Mouse (Mus musculus): Measurements from ENCODE around the gene Nol3.
"Not testable (repeated sequence)": the region's sequence is repeated elsewhere in the genome, so short reads cannot be mapped to it uniquely, and the experiment has no call there.

Nol3 gene

DNA sequence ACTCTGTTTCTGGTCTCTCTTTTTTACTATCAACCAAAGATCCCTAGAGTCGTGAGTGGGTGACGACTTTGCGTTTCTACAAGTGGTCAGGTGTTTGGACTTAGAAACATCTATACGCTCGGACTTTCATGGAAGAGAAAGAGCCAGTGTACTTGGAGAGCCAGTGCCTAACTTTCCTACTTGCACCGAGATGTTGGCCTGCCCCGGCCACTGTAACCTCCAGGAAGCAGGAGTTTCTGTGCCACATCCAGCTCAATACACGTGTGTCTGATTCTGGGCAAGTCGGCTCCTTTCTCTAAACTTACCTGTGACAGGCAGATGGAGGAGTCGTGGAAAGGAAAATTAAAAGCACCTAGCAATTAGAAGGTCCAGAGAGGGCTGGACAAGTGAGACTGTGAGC, at the start of gene Nol3:
TSS of gene Nol3 (plus strand) at position 301 of the 400 bp plus-strand sequence.
- DNase-seq (ENCODE audit: low spot score) = no peak

DNA sequence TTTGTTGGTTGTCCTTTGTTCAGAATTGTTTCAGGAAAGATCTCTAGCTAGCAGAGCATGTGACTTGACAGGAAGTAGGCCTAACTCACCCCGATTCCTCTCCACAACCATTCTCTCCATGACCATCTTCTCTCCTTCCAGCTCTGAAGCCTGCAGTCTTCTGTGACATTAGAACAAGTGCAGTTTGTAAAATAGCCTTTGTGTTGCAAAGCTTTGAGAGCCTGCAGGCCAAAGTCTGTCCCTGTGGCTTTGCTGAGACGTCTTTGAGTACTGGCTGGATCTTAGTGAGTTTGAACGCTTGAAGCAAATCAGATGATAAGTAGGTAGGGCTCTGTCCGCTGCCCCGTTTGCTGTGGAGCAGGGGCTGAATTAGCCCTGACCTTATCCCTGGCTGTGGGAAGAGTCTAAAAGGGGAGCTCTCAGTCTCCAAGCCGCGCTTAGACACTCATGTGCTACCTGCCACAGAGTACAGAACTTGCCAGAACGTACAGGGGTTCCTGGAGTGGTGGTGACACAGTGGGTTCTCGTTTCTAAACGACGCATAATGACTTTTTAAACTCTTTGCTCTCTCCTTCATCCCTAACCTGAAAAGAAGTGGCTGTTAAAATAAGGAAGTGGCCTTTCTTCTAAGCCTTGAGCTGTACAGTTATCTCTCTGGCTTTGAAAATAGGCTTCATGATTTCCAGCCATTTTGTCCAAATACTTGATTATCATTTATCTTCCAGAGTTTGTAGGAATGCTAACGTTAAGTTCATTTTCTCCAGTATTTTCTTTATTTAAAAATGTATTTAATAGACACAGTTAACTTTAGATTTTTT, 44.2 kb upstream of the Nol3 start:
- no peak for DNase-seq (ENCODE audit: low spot score)

DNA sequence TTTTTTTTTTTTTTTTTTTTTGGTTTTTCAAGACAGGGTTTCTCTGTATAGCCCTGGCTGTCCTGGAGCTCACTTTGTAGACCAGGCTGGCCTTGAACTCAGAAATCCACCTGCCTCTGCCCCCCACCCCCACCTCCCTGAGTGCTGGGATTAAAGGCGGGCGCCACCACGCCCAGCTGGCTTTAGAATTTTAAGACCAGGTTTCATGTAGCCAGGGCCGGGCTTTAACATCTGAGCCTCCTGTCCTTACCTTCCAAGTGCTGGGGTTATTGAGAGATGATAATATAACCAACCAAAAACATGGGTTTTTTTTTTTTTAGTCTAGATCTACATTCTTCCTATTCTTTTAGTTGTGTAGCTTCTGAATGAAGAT, 43.6 kb upstream of the Nol3 start:
- DNase-seq (ENCODE audit: low spot score) = not testable (repeated sequence)

DNA sequence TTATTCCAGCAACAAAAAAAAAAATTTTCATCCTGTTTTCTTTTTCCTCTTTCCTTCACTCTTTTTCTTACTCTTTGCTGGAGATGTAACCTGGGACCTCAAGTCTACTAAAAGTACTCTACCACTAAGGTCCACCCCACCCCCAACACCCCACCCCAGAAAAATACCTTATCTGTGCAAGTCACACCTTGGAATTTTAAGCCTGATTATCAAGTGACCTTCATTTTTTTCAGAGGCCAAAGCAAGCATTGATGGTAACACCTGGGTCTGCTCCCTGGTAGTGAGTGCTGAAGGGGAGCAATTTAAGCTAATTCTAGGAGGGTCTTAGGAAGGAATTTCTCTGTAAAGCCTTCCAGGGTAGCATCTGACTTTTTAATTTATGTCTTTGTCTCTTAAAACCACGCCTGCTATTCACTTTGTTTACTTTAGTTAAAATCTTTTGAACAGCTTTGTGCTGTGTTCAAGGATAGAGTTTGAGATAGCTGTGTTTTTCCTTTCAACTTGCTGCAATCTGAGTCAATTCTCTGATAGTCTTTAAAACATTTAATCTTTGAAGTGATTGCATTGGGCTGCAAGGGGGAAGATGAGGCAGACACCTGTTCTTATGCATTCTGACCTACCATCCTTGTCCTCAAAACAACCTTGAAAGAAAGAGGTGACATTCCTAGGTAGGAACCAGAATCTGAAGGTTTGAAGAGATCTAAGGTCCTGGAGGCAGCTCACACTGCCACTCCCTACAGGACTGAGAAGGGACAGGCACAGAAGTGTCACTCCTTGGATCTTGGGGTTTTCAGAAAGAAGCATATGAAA, 42.6 kb upstream of the Nol3 start:
- no peak for DNase-seq (ENCODE audit: low spot score)

DNA sequence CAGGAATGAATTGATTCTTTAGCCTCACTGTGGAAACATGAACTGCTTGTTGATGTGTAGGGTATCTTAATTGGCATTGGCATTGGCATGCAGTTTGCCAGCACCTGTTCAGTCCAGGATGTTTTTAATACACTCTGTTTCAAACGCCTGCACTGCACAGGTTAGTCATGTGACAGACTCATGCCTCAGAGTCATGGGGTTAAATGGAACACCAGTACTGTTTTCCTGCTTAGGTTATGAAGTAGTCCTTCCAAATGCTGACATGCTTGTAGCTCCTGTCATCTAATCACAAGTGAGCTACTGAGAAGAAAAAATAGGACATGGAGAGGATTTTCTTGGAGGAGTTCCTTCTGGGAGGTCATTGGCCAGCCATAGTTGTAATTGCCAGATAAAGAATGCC, 40.7 kb upstream of the Nol3 start:
- no peak for DNase-seq (ENCODE audit: low spot score)

DNA sequence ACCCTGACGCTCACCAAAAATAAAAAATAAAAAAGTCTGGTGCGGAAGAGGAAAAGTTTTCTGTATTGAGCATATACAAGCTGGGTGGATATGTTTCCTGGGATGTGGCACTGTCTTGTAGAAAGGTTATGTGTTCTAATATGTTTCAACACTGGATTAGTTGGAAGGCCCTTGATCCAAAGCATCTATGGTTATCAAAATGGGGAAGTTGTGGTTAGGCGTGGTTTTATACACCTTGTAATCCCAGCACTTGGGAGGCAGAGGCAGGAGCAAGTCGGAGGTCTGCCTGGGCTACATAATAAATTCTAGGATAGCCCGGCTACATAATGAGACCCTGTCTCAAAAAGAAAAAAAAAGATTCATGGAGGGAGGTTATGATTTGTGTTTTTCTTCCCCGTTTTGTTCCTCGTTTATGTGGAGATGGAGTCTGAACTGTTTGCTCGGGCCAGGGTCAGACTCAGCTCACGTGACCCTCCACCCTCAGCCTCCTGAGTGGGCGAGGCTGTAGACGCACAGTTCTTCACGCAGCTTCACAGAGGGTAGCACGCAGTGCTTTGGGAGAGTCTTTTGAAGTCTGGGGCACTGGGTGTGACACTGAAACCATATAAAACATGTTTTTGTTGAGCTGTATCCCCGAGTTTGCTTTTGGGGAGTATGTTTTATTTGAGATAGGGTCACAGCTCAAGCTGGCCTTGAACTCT, 38.3 kb upstream of the Nol3 start:
- no peak for DNase-seq (ENCODE audit: low spot score)

DNA sequence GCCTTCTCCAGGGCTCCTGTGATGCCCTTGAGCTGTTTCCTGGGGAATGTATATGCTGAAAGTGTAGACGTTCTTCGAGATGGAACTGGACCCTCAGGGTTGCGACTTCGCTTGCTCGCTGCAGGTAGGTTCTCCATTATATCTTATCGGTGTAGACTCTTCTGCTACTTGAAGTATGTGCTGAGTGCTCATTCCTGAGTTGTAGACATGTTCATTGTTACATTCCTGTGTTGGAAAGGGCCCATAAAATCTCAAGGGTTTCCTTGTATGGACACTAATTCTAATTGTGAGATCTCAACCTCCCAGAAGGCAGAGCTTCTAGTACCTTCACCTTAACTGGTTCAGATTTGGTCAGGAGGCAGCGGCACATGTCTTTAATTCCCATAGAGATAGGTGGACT, 34.9 kb upstream of the Nol3 start:
- DNase-seq (ENCODE audit: low spot score) = no peak

DNA sequence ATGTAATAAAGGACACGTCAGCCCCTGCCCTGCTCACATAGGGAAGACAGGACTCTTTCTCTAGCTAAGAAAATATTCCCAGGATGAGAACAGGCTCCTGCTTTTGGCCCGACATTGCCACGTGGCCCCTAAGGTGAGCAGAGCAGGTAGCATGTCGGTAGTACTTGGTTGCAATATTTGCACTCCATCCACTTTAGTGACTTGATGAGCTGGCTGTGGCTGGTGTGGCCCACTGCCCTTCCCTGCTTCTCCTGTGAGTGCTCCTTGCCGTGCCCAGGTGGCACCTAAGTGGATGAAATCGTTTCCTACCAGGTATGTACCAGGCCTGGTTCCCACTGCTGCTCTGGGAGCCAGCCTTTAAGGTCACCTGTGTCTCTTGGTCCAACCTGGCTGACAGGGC, 24.0 kb upstream of the Nol3 start:
- no peak for DNase-seq (ENCODE audit: low spot score)

DNA sequence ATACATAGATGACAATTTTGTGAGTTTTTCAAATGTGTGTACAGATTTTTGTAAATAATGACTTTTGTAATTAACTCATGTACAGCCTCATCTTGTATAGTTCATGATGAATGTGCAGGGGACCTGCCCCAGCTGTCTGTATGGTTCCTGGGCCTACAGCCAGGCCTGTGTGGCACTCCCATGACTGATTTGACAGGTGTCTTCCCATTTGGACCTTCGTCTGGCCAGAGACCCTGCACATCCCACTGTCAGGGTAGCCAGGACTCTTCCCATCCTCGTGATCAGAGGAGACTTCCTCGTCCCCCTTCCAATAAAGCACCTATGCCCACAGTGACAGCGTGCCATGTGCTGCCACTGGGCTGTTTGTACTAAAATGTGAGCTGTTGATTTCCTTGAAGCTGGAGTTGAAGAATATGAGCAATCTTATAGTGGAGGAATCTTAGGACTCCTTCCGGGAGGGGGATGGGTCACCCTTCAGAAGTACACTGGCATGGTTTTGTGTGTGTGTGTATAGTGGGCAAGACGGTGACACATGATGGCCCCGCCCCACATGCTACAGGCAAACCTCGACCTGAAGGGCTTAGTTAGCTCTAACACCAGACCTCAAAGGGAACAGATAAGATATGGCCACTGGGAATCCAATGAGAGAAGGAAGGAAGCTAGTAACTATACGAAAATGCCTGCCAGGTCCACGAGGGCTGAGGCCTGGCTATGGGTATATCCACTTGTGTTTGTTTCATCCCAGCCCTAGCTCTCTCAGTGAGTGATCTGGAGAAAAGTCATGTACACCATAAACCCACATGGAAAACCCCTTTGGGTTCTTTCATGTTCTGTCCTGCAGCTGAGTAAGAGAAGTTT, 23.0 kb upstream of the Nol3 start:
- DNase-seq (ENCODE audit: low spot score) = no peak

DNA sequence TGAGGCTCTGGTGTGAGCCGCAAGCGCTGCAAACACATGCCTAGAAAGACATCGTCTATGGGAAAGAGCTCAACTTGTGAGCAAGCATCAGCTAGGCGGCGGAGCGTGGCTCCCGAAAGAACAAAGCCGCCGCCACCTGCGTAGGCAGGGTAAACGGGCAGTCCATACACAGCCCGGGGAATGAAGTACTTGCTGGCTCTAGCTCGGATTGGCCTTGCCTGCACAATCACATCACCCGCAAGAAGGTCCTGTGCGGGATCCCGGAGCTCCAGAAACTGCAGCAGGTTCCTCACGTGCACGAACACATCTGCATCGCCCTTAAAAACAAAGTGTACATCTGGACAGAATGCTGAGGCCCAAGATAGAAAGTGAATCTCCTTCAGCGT, 22.2 kb upstream of the Nol3 start:
- DNase-seq (ENCODE audit: low spot score) = no peak

DNA sequence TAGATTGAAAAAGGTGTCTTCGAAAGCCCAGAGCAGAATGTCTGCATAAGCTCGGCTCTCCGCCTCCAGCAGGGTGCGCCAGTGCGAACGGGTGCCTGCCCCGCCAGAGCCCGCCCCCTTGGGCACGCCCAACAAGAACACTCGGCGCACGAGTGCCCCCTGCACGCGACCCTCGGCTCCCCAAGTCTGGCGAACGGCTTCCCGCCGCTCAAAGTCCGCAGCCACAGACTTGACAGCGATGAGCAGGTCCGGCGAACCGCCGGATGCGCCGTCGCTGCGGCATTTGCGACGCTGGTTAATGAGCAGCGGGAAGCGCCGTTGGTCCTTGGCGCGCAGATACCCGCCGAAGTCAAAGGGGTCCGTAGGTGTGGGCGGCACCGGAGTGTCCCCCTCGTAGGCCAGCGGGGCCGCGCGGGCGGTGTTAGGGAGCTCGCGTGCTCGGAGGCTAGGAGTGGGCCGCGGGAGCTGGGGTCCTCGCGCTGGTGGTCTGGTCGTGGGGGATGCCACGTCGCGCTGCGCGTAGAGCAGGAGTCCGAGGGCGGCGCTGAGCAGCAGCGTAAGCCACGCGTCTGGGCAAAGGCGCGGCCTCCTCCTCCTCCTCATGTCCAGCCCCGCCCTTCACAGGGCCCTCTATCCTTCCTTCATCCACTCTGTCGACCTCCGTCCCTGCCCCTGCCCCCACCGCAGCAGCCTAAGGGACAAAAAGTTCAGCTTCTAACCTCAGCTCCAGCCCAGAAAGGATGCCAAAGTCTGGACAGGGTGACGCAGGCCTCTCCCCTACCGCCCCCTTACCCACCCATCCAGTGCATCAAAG, 21.6 kb upstream of the Nol3 start:
- DNase-seq (ENCODE audit: low spot score) = peak; percentile 79

DNA sequence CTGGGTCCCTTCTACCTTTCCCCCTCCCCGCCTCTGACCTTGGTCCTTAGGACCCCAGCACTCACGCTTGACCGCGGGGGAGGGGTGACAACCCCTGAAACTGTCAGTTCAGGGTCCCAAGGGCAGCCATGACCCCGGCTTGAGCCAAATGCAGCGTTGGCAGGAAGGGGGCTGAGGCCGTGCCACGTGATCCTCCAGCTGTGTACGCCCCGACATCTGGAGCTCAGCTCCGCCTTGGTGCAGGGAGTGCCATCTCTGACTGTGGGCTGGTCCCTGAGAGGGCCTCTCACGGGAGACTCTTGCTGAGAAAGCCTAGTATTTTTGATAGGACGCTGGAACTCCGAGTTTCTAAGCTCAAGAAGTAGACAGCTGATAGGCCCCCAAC, 21.0 kb upstream of the Nol3 start, which contains the start of gene B3gnt9:
TSS of gene B3gnt9 (minus strand) at position 188 of the 385 bp plus-strand sequence.
- peak; percentile 73 for DNase-seq (ENCODE audit: low spot score)

DNA sequence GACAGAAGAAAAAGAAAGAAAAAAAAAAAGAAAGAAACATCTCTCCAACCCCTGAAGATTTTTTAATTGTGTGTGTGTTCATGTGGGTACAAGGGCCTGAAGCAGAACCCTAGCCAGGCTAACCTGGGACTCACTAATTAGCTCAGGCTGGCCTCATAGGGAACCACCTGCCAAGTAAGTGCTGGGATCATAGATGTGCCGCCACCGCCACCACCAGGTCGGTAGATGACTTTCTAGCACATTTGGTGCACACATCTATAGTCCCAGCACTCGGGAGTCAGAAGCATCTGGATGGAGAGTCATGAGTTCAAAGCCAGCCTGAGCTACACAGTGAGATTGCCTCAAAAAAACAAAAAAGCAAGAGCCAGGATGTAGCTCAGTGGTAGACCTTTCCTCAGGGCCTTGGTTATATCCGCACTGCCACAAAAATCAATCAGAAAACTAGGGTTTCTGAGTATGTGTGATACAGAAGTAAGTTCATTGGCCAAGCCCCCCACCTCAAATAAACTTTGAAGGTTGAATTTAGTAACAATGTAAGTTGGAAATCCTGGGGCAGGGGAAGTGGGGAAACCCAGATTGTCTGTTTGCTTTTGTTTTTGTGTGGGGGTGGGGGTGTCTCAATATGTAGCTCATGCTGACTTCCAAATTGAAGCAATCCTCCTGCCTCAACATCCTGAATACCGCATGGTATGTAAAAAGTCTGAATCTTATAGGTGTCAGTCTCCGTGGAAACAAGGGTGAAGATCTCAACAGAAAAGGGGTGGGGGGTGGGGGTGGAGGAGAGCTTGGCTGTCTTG, 18.4 kb upstream of the Nol3 start:
- DNase-seq (ENCODE audit: low spot score) = no peak

DNA sequence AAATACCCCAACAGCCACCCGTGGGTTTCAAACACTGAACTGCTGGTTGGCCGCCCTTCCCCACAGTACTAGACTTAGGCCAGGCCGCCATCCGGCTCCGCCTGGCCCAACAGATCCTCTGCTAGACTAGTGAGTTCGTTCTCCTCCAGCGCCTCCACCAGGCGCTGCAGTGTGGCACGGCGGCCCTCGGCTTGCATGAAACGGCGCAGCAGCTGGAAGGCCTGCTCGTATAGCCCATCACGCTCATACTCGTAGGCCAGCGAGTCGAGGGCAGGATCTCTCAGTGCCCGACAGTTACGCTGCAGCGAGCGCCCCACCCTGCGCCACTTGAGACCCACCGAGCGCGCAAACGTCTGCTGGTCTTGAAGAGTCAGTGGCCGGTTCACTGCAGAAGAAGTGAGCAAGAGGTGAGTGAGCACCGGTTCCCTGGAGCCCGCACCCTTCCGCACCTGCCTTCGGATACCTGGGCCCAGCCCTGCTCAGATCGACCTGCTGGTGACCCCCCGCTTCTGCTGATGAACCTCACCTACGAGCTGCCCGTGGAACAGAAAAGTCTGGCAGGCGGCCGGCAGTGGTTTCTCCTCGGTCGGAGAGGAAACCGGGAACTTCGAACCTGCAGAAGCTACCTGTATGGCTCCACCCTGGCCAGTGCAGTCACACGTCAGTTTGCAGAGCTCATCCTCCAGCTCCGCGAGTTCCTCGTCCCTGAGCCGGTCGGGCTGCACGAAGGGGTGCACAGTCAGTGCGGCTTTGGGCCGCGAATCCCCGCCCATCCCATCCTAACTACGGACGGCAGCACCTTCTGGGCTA, 16.8 kb upstream of the Nol3 start:
- no peak for DNase-seq (ENCODE audit: low spot score)

DNA sequence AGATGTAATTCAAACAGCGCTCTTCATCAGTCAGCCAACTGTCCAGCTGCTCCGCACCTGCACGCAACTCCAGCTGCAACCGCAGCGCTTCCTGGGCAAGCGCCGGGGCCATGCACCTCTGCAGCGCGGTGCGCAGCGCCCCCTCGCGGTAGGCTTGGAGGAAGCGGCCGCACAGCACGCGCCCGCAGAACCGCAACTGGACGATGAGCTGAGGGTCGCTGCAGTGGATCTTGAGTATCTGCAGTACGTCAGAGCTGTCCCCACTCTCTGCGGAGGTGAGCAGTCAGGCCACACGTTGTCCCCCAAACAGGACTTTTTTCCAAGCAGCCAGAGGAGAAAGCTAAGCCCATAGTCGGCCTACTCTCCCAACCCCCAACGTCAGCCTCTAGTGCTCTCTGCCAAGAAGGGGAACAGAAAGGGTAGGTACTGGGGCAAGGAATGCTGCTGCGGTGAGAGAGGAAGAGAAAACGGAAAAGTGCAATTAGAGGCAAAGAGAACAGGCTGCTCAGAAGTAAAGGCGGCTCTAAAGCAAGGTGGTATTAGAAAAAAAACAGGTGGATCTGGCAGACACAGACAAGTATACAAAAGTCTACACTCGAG, 16.1 kb upstream of the Nol3 start:
- DNase-seq (ENCODE audit: low spot score) = no peak

DNA sequence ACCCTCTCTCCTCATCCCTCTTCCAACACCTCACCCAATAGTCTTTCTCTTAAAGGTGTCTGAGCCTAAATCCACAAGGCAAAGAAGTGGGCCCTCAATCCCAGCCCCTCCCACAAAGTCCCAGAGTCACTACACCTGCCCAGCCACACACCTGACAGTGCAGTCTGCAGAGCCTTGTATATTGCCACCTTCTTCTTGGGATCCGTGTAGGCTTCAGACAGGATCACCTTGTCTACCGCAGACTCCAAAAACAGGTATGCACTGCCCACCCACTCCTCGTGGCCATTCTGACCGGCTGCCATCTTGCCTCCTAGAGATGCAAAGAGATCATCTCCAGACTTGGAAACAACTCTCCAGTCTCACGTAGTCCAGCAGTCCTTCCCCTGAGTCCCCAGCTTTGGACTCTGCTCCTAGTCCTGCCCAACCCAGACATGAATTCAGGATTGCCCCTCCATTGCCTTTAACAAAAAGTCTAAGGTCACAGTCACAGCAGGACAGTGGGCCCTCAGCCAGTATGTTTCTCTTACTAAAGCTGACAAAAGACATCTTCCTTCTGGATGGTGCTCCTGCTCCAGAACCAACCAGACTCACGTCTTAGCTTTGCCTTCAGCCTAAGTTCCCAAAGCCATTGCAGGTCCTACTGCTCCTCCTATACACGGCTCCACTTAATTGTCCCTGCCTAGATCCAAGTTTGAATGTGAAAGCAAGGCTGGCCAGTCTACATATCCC, 15.4 kb upstream of the Nol3 start:
- DNase-seq (ENCODE audit: low spot score) = no peak

DNA sequence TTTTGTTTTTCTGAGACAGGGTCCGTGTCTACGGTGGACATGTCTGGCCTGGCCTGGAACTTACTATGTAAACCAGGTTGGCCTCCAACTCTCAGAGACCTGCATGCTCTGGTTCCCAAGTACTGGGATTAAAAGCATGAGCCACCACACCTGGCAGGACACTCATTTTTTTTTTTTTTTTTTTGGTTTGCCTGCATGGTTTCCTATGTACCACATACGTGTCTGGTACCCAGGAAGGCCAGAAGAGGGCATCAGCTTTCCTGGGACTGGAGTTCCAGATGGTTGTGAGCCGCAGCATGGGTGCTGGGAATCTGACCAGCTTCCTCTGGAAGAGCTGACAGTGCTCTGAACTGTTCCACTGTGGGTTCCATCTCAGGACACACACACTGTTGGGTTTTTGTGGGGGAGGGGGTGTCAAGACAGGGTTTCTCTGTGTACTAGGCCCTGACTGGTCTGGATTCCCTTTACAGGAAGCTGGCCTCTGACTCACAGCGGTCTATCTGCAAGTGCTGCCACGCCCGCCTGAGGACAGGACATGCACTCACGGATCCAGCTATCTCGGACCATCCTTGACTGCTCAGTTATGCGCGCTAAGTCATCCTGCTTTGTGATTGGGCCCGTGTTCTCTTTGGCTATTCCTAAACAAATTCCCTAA, 14.5 kb upstream of the Nol3 start:
- no peak for DNase-seq (ENCODE audit: low spot score)
